Mouse (Mus musculus) gastrocnemius, postnatal 25 days (tissue): ENCODE measurements around the gene Ptgds. TPM values are rescaled to one million over a fixed set of nuclear protein-coding genes. Genes with fewer than 3 reads are reported as not detected.

Source experiments
- microRNA-seq, 2 experiments: library from miRNA; unstranded; fragments of <30 nt; microRNA quantifications; one replicate each; pipeline ENCODE4 v1.2.0; 2021; ENCODE audit warnings: borderline replicate concordance in 2 of 2
- total RNA-seq, 2 experiments: library from RNA; stranded (reverse); gene quantifications; 1 replicate in 1 of 2; 2 replicates in 1 of 2; pipeline ENCODE4 v1.2.3; 2021

Ptgds gene
- total RNA-seq, 2 experiments from 2014 or later = not detected

Small RNA genes lying within 50 kb of the gene (microRNA-seq; reads per million reads assigned to microRNA genes)
- gene Mir3087 = 0 to 0.26 reads per million in 2 experiments

Other genes with a start within 250 kb of the Ptgds start
- gene Tubb4b, start 245.3 kb downstream of the Ptgds start, total RNA-seq = 100 to 1,000 TPM; 167 to 293 TPM
- gene Slc34a3, start 235.7 kb downstream of the Ptgds start, total RNA-seq = not detected
- gene Rnf224, start 233.3 kb downstream of the Ptgds start, total RNA-seq = not detected
- under 1 TPM; 0.56 to 0.75 TPM for gene Rnf208, start 227.8 kb downstream of the Ptgds start, total RNA-seq
- not detected for gene Cysrt1, start 227.6 kb downstream of the Ptgds start, total RNA-seq
- under 1 TPM; 0.82 to 0.99 TPM for gene AL732309.1, start 223.2 kb downstream of the Ptgds start, total RNA-seq
- gene Tmem203, start 214.6 kb downstream of the Ptgds start, total RNA-seq = 10 to 100 TPM; 10.3 to 11.3 TPM
- gene Tprn, start 207.4 kb downstream of the Ptgds start, total RNA-seq = 1 to 10 TPM; 2.1 to 2.9 TPM
- gene Ssna1, start 197.6 kb downstream of the Ptgds start, total RNA-seq = 10 to 100 TPM; 31.6 to 33.0 TPM
- gene Anapc2, start 197.6 kb downstream of the Ptgds start, total RNA-seq = 10 to 100 TPM; 27.0 to 27.3 TPM
- not detected for gene Tmem210, start 181.9 kb downstream of the Ptgds start, total RNA-seq
- not detected for gene Lrrc26, start 180.1 kb downstream of the Ptgds start, total RNA-seq
- gene Grin1, start 150.9 kb downstream of the Ptgds start, total RNA-seq = under 1 TPM in 1 of 2 experiments, not detected in 1; 0.08 TPM
- gene Man1b1, start 137.7 kb downstream of the Ptgds start, total RNA-seq = 10 to 100 TPM; 11.9 to 15.4 TPM
- 10 to 100 TPM; 10.1 to 10.4 TPM for gene Dpp7, start 113.7 kb downstream of the Ptgds start, total RNA-seq
- gene Uap1l1, start 104.4 kb downstream of the Ptgds start, total RNA-seq = 1 to 10 TPM; 2.8 to 4.6 TPM
- gene Sapcd2, start 97.7 kb downstream of the Ptgds start, total RNA-seq = under 1 TPM; 0.19 to 0.33 TPM
- gene Entpd2, start 74.2 kb downstream of the Ptgds start, total RNA-seq = 1 to 10 TPM; 9.1 to 9.4 TPM
- gene Npdc1, start 70.7 kb downstream of the Ptgds start, total RNA-seq = 10 to 100 TPM; 15.0 to 25.1 TPM
- gene Fut7, start 46.8 kb downstream of the Ptgds start, total RNA-seq = not detected
- 10 to 100 TPM; 12.5 to 16.2 TPM for gene Abca2, start 41.3 kb downstream of the Ptgds start, total RNA-seq
- gene Clic3, start 13.2 kb downstream of the Ptgds start, total RNA-seq = under 1 TPM; 0.35 to 0.64 TPM
- 10 to 100 TPM; 13.7 to 16.2 TPM for gene Paxx, start 9.0 kb downstream of the Ptgds start, total RNA-seq
- not detected for gene Lcn12, start 23.9 kb upstream of the Ptgds start, total RNA-seq
- 10 to 100 TPM; 77.2 to 77.4 TPM for gene Fbxw5, start 30.7 kb upstream of the Ptgds start, total RNA-seq
- 1 to 10 TPM in 1 of 2 experiments, under 1 TPM in 1; 0.86 to 1.3 TPM for gene C8g, start 31.7 kb upstream of the Ptgds start, total RNA-seq
- gene Traf2, start 76.9 kb upstream of the Ptgds start, total RNA-seq = 10 to 100 TPM; 10.5 to 10.9 TPM
- gene Edf1, start 87.8 kb upstream of the Ptgds start, total RNA-seq = 100 to 1,000 TPM; 142 to 162 TPM
- gene Mamdc4, start 104.8 kb upstream of the Ptgds start, total RNA-seq = 1 to 10 TPM; 1.7 to 3.2 TPM
- 10 to 100 TPM; 50.1 to 53.7 TPM for gene Phpt1, start 105.2 kb upstream of the Ptgds start, total RNA-seq
- not detected for gene Ajm1, start 111.7 kb upstream of the Ptgds start, total RNA-seq
- 10 to 100 TPM; 63.5 to 67.8 TPM for gene Rabl6, start 138.5 kb upstream of the Ptgds start, total RNA-seq
- gene Ccdc183, start 147.6 kb upstream of the Ptgds start, total RNA-seq = not detected
- gene Tmem141, start 152.0 kb upstream of the Ptgds start, total RNA-seq = 10 to 100 TPM; 15.2 to 16.4 TPM
- 1 to 10 TPM; 3.9 to 8.5 TPM for gene Fcna, start 158.0 kb upstream of the Ptgds start, total RNA-seq
- 10 to 100 TPM in 1 of 2 experiments, 1 to 10 TPM in 1; 5.7 to 20.3 TPM for gene Lcn8, start 183.1 kb upstream of the Ptgds start, total RNA-seq
- gene Lcn5, start 187.9 kb upstream of the Ptgds start, total RNA-seq = not detected
- not detected for gene Lcn6, start 206.7 kb upstream of the Ptgds start, total RNA-seq
- gene Lcn10, start 212.7 kb upstream of the Ptgds start, total RNA-seq = not detected
- gene Obp2a, start 230.0 kb upstream of the Ptgds start, total RNA-seq = not detected
- 10 to 100 TPM in 1 of 2 experiments, 1 to 10 TPM in 1; 8.4 to 11.2 TPM for gene Bmyc, start 236.7 kb upstream of the Ptgds start, total RNA-seq